Mouse (Mus musculus): Measurements from ENCODE around the gene Osbp2.

The Osbp2 gene

GRCm38 (mm10) chr11:3703089-3703992 lies 160.4 kb downstream of the Osbp2 start:
- no peak for DNase-seq (ENCODE audit: low spot score)

- no peak for DNase-seq (ENCODE audit: low spot score)
These were observed 166.3 kb downstream of the Osbp2 start for GRCm38 (mm10) chr11:3697441-3697840.

GRCm38 (mm10) chr11:3696086-3696616 lies 167.6 kb downstream of the Osbp2 start:
- DNase-seq (ENCODE audit: low spot score): no peak

- DNase-seq (ENCODE audit: low spot score): no peak
These were observed 172.0 kb downstream of the Osbp2 start for GRCm38 (mm10) chr11:3691746-3692145.

GRCm38 (mm10) chr11:3686885-3687284 lies 176.8 kb downstream of the Osbp2 start:
- DNase-seq (ENCODE audit: low spot score): no peak

GRCm38 (mm10) chr11:3686318-3686717 lies 177.4 kb downstream of the Osbp2 start:
- DNase-seq (ENCODE audit: low spot score): no peak

GRCm38 (mm10) chr11:3685431-3685830 lies 178.3 kb downstream of the Osbp2 start:
- no peak for DNase-seq (ENCODE audit: low spot score)

- no peak for DNase-seq (ENCODE audit: low spot score)
These were observed 178.8 kb downstream of the Osbp2 start for GRCm38 (mm10) chr11:3684723-3685430.

GRCm38 (mm10) chr11:3684232-3684631 lies 179.5 kb downstream of the Osbp2 start:
- no peak for DNase-seq (ENCODE audit: low spot score)

- no peak for DNase-seq (ENCODE audit: low spot score)
These were observed 180.0 kb downstream of the Osbp2 start for GRCm38 (mm10) chr11:3683696-3684095.

GRCm38 (mm10) chr11:3679771-3680170 lies 183.9 kb downstream of the Osbp2 start:
- DNase-seq (ENCODE audit: low spot score): no peak

- no peak for DNase-seq (ENCODE audit: low spot score)
These were observed 186.5 kb downstream of the Osbp2 start for GRCm38 (mm10) chr11:3677204-3677603.

- DNase-seq (ENCODE audit: low spot score): no peak
These were observed 187.3 kb downstream of the Osbp2 start for GRCm38 (mm10) chr11:3676423-3676822.

GRCm38 (mm10) chr11:3674545-3674944 lies 189.2 kb downstream of the Osbp2 start:
- no peak for DNase-seq (ENCODE audit: low spot score)

GRCm38 (mm10) chr11:3671000-3671628 lies 192.6 kb downstream of the Osbp2 start:
- DNase-seq (ENCODE audit: low spot score): no peak

GRCm38 (mm10) chr11:3669849-3670248 lies 193.9 kb downstream of the Osbp2 start:
- DNase-seq (ENCODE audit: low spot score): no peak

- DNase-seq (ENCODE audit: low spot score): no peak
These were observed 194.9 kb downstream of the Osbp2 start for GRCm38 (mm10) chr11:3668768-3669167.

GRCm38 (mm10) chr11:3667506-3667905 lies 196.2 kb downstream of the Osbp2 start:
- no peak for DNase-seq (ENCODE audit: low spot score)

GRCm38 (mm10) chr11:3661964-3662363 lies 201.7 kb downstream of the Osbp2 start:
- no peak for DNase-seq (ENCODE audit: low spot score)
